Mouse (Mus musculus): ENCODE results near the gene Gng2.

DNA sequence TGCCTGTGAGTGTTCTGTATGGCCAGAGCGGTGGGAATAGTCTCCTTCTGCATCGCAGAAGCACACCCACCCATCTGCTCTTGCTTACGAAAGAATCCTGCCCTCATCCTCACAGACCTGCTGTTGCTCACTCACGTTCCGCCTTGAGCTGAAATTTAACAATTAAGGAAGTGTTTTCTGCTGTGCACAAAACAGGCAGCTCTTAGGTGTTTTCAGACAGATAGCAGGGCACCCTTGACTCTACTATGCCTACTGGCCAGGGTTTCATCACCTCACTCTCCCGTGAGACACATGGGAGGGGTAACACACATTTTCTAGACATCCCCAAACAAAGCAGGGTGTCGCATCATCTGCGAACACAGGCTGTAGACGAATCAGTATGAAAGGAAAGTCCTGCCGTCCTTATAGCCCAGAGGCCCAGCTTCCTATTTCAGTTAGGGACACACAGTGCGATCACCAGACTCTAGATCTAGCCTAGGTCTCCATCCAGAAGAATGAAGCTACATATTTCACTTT, 2.4 kb downstream of the Gng2 start:
- no peak for TF ChIP-seq POLR2A (IDR thresholded peaks at IDR 0.05; ENCODE audit: low read depth, low read length)
- TF ChIP-seq CTCF (IDR thresholded peaks at IDR 0.05; ENCODE audit: extremely low read depth, insufficient read length, insufficient replicate concordance, low read depth, low read length) = no peak

All from small intestine, adult 2 months (tissue).